10 mouse cellular contexts compared by ENCODE assay signal in genomic region chr1:52079724-52080367, GRCm38 (mm10). TPM values are rescaled to one million over a fixed set of nuclear protein-coding genes. Genes with fewer than 3 reads are reported as not detected.
DNase-seq lines count a peak whose midpoint lies in the region; ATAC-seq and TF ChIP-seq lines count a peak whose summit lies in the region.
"Had no signal": no experiment of that assay in that cellular context is flagged by ENCODE, and none has a peak within 500 bp of the region (broad histone marks: within the 10 kb centered on the region; RNA-seq: fewer than 3 reads in every experiment).

No protein-coding gene starts in this region.

- intact Hi-C loops in left cerebral cortex, postnatal 4 days (cut with DNase I) = loop anchor here (10.0 kb wide), 1 partner anchor 405 kb away; no protein-coding TSS in a partner anchor
- intact Hi-C loops in left cerebral cortex, adult 2 months (cut with DNase I) = no loop called here
- intact Hi-C loops in heart, postnatal 36 days (cut with DNase I) = no loop called here

- H3K36me3 ChIP-seq in embryonic facial prominence, embryonic 10.5 days (replicated peaks) = no peaks in the 10 kb centered on the region
- H3K36me3 ChIP-seq in hindbrain, embryonic 15.5 days = no peaks in the 10 kb centered on the region
- no peaks in the 10 kb centered on the region for H3K36me3 ChIP-seq in midbrain, embryonic 16.5 days (ENCODE audit: control insufficient read depth, insufficient read depth, low read length)
- no peaks in the 10 kb centered on the region for H3K36me3 ChIP-seq in kidney, adult 2 months (ENCODE audit: control insufficient read depth, insufficient read depth, low read length)

- H3K4me1 ChIP-seq in embryonic facial prominence, embryonic 10.5 days = peaks cover 20% of the 10 kb centered on the region
- H3K4me1 ChIP-seq in hindbrain, embryonic 15.5 days (replicated peaks) = peaks cover 15% of the 10 kb centered on the region
- H3K4me1 ChIP-seq in midbrain, embryonic 16.5 days (ENCODE audit: control insufficient read depth, insufficient read depth, low read length) = peaks cover 13% of the 10 kb centered on the region
- no peaks in the 10 kb centered on the region for H3K4me1 ChIP-seq in kidney, adult 2 months (ENCODE audit: control insufficient read depth, insufficient read depth, low read length)

- peak; percentile 63 for ATAC-seq in hindbrain, embryonic 15.5 days (ENCODE audit: low FRiP score, low read depth)
- ATAC-seq in midbrain, embryonic 16.5 days = peak; percentile 88

- no peak overlapping the region for H3K9ac ChIP-seq in hindbrain, embryonic 15.5 days
- no peak overlapping the region for H3K9ac ChIP-seq in midbrain, embryonic 16.5 days (ENCODE audit: low read depth, low read length)

- H3K27ac ChIP-seq in left cerebral cortex, adult 2 months = no peak overlapping the region
- H3K27ac ChIP-seq in embryonic facial prominence, embryonic 10.5 days (replicated peaks) = no peak overlapping the region
- H3K27ac ChIP-seq in hindbrain, embryonic 15.5 days (replicated peaks) = no peak overlapping the region
- no peak overlapping the region for H3K27ac ChIP-seq in midbrain, embryonic 16.5 days (ENCODE audit: low read length)
- H3K27ac ChIP-seq in kidney, adult 2 months (ENCODE audit: insufficient read depth, low read depth, low read length) = no peak overlapping the region

- no peak for TF ChIP-seq CTCF in left cerebral cortex, adult 2 months (IDR thresholded peaks at IDR 0.05)
- TF ChIP-seq CTCF in kidney, adult 2 months (conservative IDR thresholded peaks at IDR 0.05; ENCODE audit: insufficient read depth, insufficient read length, low read depth, low read length) = no peak

- TF ChIP-seq POLR2A in kidney, adult 2 months (IDR thresholded peaks at IDR 0.05; ENCODE audit: low read depth, low read length) = no peak

- no peak overlapping the region for H3K4me2 ChIP-seq in hindbrain, embryonic 15.5 days
- H3K4me2 ChIP-seq in midbrain, embryonic 16.5 days (ENCODE audit: low read length) = no peak overlapping the region
- H3K4me2 ChIP-seq: liver, embryonic 11.5 days had no signal

- H3K27me3 ChIP-seq in embryonic facial prominence, embryonic 10.5 days (replicated peaks; ENCODE audit: low read depth, poor library complexity, severe bottlenecking) = no peaks in the 10 kb centered on the region
- no peaks in the 10 kb centered on the region for H3K27me3 ChIP-seq in hindbrain, embryonic 15.5 days
- H3K27me3 ChIP-seq in midbrain, embryonic 16.5 days (ENCODE audit: control insufficient read depth, insufficient read depth, low read depth, low read length) = no peaks in the 10 kb centered on the region
- H3K27me3 ChIP-seq in kidney, adult 2 months (replicated peaks; ENCODE audit: control insufficient read depth, insufficient read depth, low read length) = peaks cover 1% of the 10 kb centered on the region; the same call in 1 of the 2 replicates

- DNase-seq in left cerebral cortex, postnatal 4 days = peak; percentile 46
- DNase-seq in left cerebral cortex, adult 2 months (ENCODE audit: extremely low spot score in 1 of 2, low spot score in 2 of 2) = no peak
- peak; percentile 32 for DNase-seq in embryonic facial prominence, embryonic 10.5 days (ENCODE audit: low spot score)
- no peak for DNase-seq in heart, postnatal 36 days
- no peak for DNase-seq in lung, adult 18-20 months
- DNase-seq in kidney, adult 2 months = no peak
- DNase-seq: heart, adult 11 months had no signal

- no peaks in the 10 kb centered on the region for H3K9me3 ChIP-seq in embryonic facial prominence, embryonic 10.5 days
- H3K9me3 ChIP-seq in hindbrain, embryonic 15.5 days = no peaks in the 10 kb centered on the region
- H3K9me3 ChIP-seq in midbrain, embryonic 16.5 days (replicated peaks; ENCODE audit: control insufficient read depth, low read length, poor library complexity, severe bottlenecking) = no peaks in the 10 kb centered on the region

- WGBS in embryonic facial prominence, embryonic 10.5 days = 10% methylated on average over 10 of the region's 10 CpGs
- WGBS in hindbrain, embryonic 15.5 days = 7% methylated on average over 10 of the region's 10 CpGs
- WGBS in midbrain, embryonic 16.5 days = 6% methylated on average over 10 of the region's 10 CpGs
- 36% methylated on average over 10 of the region's 10 CpGs for WGBS in kidney, adult 2 months

- H3K4me3 ChIP-seq in left cerebral cortex, adult 2 months = no peak overlapping the region
- H3K4me3 ChIP-seq in embryonic facial prominence, embryonic 10.5 days = no peak overlapping the region
- no peak overlapping the region for H3K4me3 ChIP-seq in hindbrain, embryonic 15.5 days
- H3K4me3 ChIP-seq in midbrain, embryonic 16.5 days (ENCODE audit: low read depth, low read length) = no peak overlapping the region
- H3K4me3 ChIP-seq in kidney, adult 2 months (ENCODE audit: insufficient read depth, low read depth, low read length) = no peak overlapping the region

RNA-seq across cellular contexts. Expression of gene Stat1, which starts 39.4 kb away (rescaled TPM):
- total RNA-seq in left cerebral cortex, postnatal 4 days (2021) = 1 to 10 TPM; 7.9 to 9.5 TPM
- 10 to 100 TPM; 18.0 to 18.3 TPM for total RNA-seq in left cerebral cortex, adult 2 months (2021)
- 10.9 and 11.5 TPM in 2 replicates for polyA plus RNA-seq in embryonic facial prominence, embryonic 10.5 days (2016; fragmentation: Nextera tagmentation; extraction: Ambion mirVana)
- 14.5 and 17.6 TPM in 2 replicates for polyA plus RNA-seq in hindbrain, embryonic 15.5 days (2015; fragmentation: Nextera tagmentation; extraction: Ambion mirVana)
- polyA plus RNA-seq in midbrain, embryonic 16.5 days (2015; fragmentation: Nextera tagmentation; extraction: Ambion mirVana) = 11.2 and 11.6 TPM in 2 replicates
- 10 to 100 TPM; 23.3 to 33.3 TPM for total RNA-seq in heart, postnatal 36 days (2021)
- 35.0 and 40.8 TPM in 2 replicates for polyA plus RNA-seq in kidney, adult 2 months (2012; rRNA removed)

Comparison
In these comparisons a context has a peak if more than half of its experiments do, and no peak if none do; other contexts are left out.
1. DNase-seq: peak in left cerebral cortex, postnatal 4 days (single experiment) and embryonic facial prominence, embryonic 10.5 days (single experiment); none in left cerebral cortex, adult 2 months (0 of 2), heart, postnatal 36 days (0 of 2), lung, adult 18-20 months (0 of 2) and kidney, adult 2 months (single experiment).